Mouse (Mus musculus) small intestine, adult 2 months (tissue): ENCODE measurements around the gene Fuom.

Experiments used
- CTCF ChIP-seq: fragments of 200-500 bp; IDR thresholded peaks from 2 replicates; pipeline ENCODE4 v1.5.1; 2012; ENCODE audit warnings: low read depth, mild to moderate bottlenecking, control low read depth, inconsistent platforms, low read length, moderate library complexity, mixed read lengths; ENCODE audit not compliant: insufficient replicate concordance, insufficient read length; ENCODE audit errors: extremely low read depth
- POLR2A ChIP-seq: fragments of 200-500 bp; IDR thresholded peaks from 2 replicates; pipeline ENCODE4 v1.6.1; 2012; ENCODE audit warnings: low read depth, mild to moderate bottlenecking, control low read depth, inconsistent platforms, low read length, moderate library complexity

GRCm38 (mm10) chr7:140094954-140095353 is 7.3 kb downstream of the Fuom start:
- TF ChIP-seq CTCF (no peak), POLR2A (0 out of 2 replicates have a peak, but pooled peaks have one; percentile 15)
